Mouse (Mus musculus) heart, adult 11 months (tissue): ENCODE results near the gene Zswim5.
"Not testable (repeated sequence)": the region's sequence is repeated elsewhere in the genome, so short reads cannot be mapped to it uniquely, and the experiment has no call there.

ENCODE experiments used
- DNase-seq: peaks from one replicate; pipeline ENCODE4 v3.0.0; 2022

The Zswim5 gene

GRCm38 (mm10) chr4:116876995-116877728, at the start of gene Zswim5:
Gene Zswim5, plus strand, starts transcription at chr4:116877376.
- peak; percentile 96 for DNase-seq

GRCm38 (mm10) chr4:116827819-116828218, 49.4 kb upstream of the Zswim5 start:
- DNase-seq, result no peak

GRCm38 (mm10) chr4:116829364-116830069, 47.7 kb upstream of the Zswim5 start:
- DNase-seq, result no peak

DNA sequence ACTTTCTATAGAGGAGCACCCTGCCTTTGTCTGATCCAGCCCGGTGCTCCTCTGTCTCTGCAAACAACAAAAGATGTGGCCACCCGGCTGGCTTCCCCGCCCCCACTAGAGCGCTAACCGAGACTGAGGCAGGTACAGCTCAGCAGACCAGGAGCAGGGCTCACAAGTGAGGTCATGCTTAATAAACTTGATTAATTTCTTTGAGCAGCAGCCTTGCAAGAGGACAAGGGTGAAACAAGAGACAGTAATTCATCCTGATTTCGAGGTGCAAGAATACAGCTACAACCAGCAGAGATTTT, 47.2 kb upstream of the Zswim5 start:
- DNase-seq, result no peak

- no peak for DNase-seq
Observed at GRCm38 (mm10) chr4:116838999-116839398, 38.2 kb upstream of the Zswim5 start.

DNA sequence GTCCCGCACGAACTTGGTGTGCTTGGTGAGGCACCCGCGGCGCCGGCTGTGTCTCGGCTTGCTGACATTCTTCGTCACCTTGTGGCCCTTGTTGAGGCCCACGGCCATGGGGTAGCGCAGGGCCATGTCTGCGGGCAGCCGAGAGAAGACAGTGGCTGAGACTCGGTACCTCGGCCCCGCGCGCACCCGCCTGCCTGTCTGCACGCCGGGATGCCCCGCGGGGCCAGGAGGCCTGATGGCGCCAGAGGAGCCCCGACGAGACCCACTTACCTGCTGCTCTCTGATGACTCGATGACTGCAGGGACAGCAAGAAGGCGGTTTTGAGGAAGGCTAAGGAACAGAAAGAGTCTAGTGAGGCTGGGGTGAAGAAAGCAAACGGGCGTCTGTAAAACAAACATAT, 37.1 kb upstream of the Zswim5 start:
- not testable (repeated sequence) for DNase-seq

DNA sequence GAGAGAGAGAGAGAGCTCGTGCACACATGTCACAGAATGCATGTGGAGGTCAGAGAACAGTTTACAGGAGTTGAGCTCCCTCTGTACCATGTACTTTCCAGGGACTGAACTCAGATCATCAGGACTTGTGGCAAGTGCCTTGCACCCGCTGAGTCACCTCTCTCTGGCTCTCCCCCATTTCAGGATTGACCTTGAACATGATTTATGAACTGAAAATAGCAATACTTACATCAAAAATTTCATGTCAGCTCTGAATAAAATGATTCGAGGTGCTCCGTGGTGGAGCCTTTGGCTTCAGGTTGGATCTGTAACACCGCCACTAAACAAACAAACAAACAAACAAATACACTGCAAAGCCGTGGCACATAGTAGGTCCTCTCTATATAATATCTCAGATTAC, 36.3 kb upstream of the Zswim5 start:
- DNase-seq, result no peak

DNA sequence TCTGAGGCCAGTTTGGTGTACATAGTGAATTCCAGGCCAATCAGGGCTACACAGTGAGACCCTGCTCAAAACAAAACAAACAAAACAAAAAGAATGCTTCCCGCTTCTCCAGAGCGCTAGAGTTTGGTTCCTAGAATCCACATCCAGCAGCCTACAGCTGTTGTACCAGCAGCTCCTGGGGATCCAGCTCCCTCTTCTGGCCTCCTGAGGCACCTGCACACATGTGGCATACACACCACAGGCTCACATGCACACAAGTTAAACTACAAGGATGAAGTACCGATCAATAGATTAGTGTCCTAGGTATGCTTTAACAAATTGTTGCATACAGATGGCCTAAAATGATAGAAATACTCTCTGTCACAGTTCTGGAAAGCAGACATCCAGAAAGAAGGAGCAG, 32.9 kb upstream of the Zswim5 start:
- DNase-seq, result no peak

DNA sequence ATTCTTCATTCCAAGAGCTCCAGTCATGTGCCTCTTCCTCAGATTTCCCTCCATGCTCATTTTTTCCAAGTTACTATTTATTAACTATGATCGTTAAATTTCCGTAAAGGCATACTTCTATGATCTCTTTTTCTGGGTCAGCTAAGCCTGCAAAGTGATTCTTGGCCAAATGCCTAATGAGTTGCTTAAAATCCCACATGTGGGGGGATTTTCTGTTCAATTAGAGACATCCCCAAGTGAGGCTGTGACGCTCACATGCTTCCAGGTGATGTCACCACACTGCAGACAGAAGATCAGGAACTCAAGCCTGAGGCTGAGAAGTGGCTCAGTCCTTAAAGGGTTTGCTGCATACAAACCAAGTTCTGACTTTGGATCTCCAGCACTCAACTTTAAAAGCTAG, 27.3 kb upstream of the Zswim5 start:
- DNase-seq, result no peak

GRCm38 (mm10) chr4:116854286-116854685, 22.9 kb upstream of the Zswim5 start:
- DNase-seq, result no peak

DNA sequence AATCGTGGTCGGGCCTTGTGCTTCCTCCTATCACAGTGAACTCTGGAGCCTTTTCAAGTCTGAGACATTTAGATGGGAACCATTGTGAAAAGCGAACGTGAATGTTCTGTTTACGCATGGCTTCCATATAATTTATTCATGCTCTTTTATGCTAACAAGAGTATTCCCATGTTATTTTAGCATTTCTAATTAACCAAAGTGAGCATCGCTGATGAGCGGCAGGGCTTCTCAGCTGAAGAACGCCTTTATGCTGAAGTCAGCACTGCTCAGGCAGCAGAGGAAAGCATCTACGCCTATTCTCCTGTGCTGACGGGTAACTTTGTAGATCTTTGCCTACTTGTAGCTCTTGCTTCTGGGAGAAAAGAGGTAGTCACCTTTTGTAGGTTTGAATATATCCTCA, 20.0 kb upstream of the Zswim5 start:
- DNase-seq, result peak; percentile 72

GRCm38 (mm10) chr4:116859711-116860110, 17.5 kb upstream of the Zswim5 start:
- DNase-seq, result peak; percentile 40

DNA sequence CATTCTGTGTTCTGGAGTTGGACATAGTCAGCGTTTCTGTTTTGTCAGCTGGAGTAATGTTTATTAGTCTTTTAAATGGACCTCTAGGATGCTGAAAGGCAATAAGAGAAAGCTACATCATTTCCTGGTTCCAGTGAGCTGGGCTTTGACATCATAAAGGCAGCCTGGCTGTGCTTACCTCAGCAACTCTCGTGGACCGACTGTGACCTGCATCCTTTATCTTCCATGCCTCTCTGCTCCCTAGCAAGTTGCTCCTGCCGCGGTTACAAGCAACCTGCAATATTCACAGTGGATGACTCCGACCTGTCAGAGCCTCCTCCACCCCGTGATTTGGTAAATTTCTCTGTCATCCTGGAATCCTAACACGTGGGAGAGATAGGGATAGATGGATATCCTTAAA, 15.2 kb upstream of the Zswim5 start:
- DNase-seq, result peak; percentile 59

DNA sequence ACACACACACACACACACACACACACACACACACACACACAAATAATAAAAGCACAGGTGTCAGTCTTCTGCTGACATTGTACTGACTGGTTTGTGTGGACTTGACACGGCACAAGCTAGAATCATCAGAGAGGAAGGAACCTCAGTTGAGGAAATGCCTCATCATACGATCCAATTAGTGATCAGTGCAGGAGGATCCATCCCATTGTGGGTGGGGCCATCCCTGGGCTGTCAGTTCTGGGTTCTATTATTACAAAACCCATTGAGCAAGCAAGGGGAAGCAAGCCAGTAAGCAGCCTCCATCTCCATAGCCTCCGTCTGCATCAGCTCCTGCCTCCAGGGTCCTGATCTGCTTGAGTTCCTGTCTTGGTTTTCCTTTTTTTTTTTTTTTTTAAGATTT, 7.3 kb upstream of the Zswim5 start:
- DNase-seq, result peak; percentile 64

DNA sequence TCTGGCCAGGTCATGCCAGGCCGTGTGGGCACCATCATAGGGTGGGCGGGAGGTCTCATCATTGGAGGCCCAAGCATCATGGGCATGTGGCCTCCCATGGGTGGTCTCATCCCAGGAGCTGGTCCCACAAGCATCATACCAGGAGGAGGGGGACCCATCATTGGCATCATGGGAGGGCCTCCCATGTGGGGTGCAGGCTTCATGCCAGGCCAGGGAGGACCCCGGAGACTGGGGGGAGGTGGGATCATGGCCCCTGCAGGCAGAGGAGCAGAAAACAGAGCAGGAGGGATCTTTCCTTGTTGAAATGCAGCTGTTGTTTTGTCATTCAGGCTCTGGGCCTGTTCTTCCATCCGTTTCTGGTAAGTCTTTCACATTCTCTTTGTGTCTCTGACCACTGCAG, 2.6 kb upstream of the Zswim5 start:
- DNase-seq, result peak; percentile 86

DNA sequence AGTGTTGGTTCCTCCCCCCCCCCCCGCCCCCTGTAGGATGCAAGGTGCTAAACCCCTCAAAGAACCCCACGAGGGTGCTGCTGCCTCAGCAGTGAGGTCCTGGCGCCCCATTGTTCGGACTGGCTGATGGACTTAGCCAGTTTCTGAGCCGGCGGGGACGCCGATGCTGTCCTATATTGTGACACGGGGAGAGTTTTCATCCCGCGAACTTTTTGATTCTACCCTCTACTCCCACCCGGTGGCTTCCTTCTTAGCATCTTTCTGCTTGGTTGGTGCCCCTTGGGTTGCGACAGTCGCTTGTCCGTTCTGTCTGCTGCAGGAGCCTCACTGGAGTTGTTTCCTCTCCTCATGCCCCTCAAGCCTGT, 564 bp upstream of the Zswim5 start:
- DNase-seq, result peak; percentile 87

GRCm38 (mm10) chr4:116877729-116878321, 649 bp downstream of the Zswim5 start:
- DNase-seq, result no peak

DNA sequence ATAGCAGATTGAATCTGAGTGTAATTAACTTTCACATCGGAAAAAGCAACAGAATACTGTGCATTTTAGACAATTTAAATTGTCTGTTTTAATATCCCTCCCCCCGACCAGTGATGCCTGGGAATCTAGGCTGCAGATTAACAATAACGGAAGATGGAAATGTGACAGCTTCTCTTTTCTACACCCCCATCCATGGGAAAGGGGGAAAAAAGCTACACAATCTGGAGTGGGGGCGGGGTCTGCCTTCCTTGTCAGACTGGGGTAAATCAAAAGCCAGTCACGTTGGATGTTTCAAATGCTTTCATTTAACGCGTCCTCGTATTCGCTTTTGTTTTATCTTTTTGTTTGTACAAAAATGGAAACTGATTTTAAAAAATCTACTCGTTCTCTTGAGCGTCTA, 1.3 kb downstream of the Zswim5 start:
- peak; percentile 88 for DNase-seq

DNA sequence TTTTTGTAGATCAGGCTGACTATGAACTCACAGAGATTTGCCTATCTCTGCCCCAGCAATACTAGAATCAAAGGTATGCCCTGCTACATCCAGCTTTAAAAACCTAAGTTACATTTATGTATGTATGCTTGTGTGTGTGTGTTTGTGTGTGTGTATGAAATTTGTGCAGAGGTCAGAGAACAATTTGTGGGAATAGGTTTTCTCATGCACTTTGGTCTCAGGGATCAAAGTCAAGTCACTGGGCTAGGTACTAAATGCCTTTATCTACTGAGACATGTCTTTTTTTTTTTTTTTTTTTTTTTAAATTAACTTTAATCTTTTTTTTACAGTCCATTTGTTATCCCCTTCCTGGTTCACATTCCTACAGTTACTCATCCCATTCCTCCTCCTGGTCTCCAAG, 5.5 kb downstream of the Zswim5 start:
- no peak for DNase-seq

DNA sequence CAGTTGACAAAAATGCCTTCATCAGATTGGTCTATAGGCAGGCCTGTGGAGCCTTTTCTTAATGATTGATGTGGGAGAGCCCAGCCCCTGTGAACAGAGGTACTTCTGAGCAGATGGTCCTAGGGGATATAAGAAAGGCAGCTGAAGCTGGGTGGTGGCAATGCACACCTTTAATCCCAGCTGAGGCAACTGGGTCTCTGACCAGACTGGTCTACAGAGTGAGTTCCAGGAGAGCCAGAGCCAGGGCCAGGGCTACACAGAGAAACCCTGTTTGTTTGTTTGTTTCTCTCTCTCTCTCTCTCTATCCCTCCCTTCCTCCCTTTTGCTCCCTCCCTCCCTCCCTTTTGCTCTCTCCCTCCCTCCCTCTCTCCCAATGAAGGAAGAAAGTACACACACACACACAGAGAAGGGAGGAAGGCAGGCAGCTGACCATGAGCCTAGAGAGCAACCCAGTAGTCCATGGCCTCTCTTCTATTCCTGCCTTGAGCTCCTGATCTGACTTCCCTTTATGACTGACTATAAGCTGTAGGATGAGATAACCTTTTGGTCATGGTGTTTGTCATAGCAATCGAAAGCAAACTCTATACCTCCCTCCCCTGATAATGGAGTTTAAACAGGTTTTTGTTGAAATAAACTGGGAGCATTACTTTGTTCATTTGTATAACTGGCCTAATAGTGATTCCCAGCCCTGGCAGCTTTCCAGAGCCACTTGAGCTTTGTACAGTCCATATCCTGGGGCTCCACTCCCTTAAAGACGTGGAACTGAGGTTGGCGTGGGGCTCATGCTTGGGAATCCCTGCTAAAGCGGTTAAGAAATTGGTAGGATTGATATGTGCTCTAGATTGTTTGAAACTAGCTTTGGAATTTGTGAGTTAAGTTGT, 17.3 kb downstream of the Zswim5 start:
- no peak for DNase-seq

DNA sequence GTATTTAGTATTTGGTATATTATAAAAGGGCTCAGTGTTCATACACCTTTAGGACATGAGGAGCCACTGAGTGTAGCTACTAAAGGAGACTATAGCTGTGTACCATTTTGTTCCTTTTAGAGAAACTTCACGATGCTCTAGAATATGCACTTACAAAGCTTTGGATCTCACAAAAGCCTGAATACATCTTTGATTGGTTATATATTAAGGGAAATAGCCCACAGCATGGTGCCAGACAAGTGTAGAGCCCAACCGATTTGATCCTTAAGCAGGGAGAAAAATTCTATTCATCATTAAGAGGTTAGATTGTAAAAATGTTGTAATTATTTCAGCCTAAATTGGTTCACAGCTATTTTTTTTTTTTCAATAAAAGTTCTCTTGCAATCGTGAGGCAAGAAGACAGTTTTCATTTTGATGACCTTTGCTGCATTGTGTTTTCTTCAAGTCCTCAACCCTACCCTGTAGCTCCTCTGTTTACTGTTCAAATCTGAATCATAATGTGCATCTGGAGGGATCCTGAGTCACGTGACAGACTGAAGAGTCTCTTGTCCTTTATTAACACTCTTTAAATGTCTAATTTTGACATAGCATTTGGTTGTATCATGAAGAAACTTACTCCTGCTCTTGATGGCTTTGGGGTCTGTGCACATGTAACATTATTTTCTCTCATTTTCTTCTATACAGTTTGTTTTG, 33.5 kb downstream of the Zswim5 start:
- DNase-seq, result no peak

DNA sequence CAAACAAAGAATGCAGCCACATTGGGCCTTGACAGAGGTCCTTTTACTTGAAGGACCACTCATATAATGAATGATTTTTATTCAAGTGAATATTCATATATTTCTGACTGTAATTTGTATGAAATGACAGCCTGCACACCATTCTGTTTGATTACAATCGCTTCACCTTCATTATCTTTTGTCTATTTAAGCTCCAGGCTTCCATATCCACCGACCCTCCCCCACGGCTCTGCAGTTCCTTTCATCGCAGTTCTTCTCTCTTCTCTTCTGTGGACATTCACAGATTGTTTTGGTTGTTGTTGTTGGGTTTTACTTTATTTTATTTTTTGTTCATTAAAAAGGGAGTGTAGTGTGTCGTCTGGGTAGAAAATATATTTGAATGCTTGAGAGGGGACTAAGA, 34.0 kb downstream of the Zswim5 start:
- no peak for DNase-seq

DNA sequence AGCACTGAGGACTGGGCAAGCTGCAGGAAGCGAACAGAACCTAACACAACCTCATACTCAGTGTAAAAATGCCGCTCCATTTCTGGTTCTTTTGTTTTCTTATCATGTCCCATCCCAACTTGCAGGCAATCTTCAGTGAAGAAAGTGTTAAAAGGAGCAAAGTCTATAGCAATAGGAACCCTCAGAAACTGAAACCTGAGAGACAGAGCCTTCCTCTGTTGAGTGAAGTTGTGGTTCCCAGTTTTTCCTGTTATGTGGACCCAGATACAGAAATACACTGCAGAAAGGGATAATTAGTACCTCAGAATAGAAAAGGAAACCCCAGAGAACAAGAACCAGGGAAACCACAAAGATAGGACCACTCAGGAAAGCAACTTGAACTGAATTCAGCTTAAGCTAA, 36.1 kb downstream of the Zswim5 start:
- DNase-seq, result no peak
